Mouse (Mus musculus) stomach, postnatal 0 days (tissue): ENCODE results near the gene Pitpnm2. TPM values are rescaled to one million over a fixed set of nuclear protein-coding genes. Genes with fewer than 3 reads are reported as not detected.

Source experiments
- ATAC-seq: fragments of 200-750 bp; cut with Nextera tagmentation; 2 replicates; pipeline ENCODE4 v1.8.0; 2017; ENCODE audit not compliant: low FRiP score, low TSS enrichment
- DNase-seq: peaks from one replicate; pipeline ENCODE4 v3.0.0-alpha.2; 2016; ENCODE audit warnings: low spot score
- H3K27ac ChIP-seq: fragments of 300-500 bp; sonication (generic); replicated peaks from 2 replicates; pipeline ENCODE4 v1.5.1; 2014; ENCODE audit warnings: mild to moderate bottlenecking, control low read depth
- H3K27me3 ChIP-seq: fragments of 300-500 bp; sonication (generic); 2 replicates; pipeline ENCODE4 v1.6.1; 2014; ENCODE audit warnings: low read length; ENCODE audit not compliant: control insufficient read depth, insufficient read depth
- H3K36me3 ChIP-seq: fragments of 300-500 bp; sonication (generic); 2 replicates; pipeline ENCODE4 v1.6.1; 2014; ENCODE audit warnings: low read length, mixed read lengths; ENCODE audit not compliant: control insufficient read depth, insufficient read depth
- H3K4me1 ChIP-seq: fragments of 300-500 bp; sonication (generic); replicated peaks from 2 replicates; pipeline ENCODE4 v1.6.1; 2014; ENCODE audit warnings: antibody characterized with exemption; ENCODE audit not compliant: control insufficient read depth, insufficient read depth
- H3K4me2 ChIP-seq: fragments of 300-500 bp; sonication (generic); replicated peaks from 2 replicates; pipeline ENCODE4 v1.6.1; 2014; ENCODE audit warnings: low read depth, mild to moderate bottlenecking, control low read depth, moderate library complexity
- H3K4me3 ChIP-seq: fragments of 300-500 bp; sonication (generic); 2 replicates; pipeline ENCODE4 v1.5.1; 2014; ENCODE audit warnings: low read depth, low read length, control low read depth
- H3K9ac ChIP-seq: fragments of 300-500 bp; sonication (generic); 2 replicates; pipeline ENCODE4 v1.6.1; 2014; ENCODE audit warnings: mild to moderate bottlenecking, low read length, control low read depth, mixed read lengths
- H3K9me3 ChIP-seq: fragments of 300-500 bp; sonication (generic); 2 replicates; pipeline ENCODE4 v1.6.1; 2016; ENCODE audit warnings: low read length; ENCODE audit not compliant: control insufficient read depth
- CTCF ChIP-seq: IDR thresholded peaks from 2 replicates; pipeline ENCODE4 v1.5.1; 2016; ENCODE audit warnings: antibody characterized with exemption, low read depth, mild to moderate bottlenecking, moderate library complexity
- EP300 ChIP-seq: optimal IDR thresholded peaks from 2 replicates; pipeline ENCODE3; 2016; ENCODE audit warnings: antibody characterized with exemption
- whole genome bisulfite sequencing: fragments of 180-500 bp; shearing (Covaris S2); extraction: QIAGEN DNeasy Blood & Tissue Kit; methylation state at CpG from one replicate; pipeline ENCODE4 v1.1.7; 2014; 5-methylcytosine and 5-hydroxymethylcytosine counted together
- polyA plus RNA-seq: library from polyadenylated mRNA; unstranded; fragments of >200 nt; fragmentation: Nextera tagmentation; extraction: Ambion mirVana; gene quantifications from 2 replicates; pipeline ENCODE4 v1.2.1, GENCODE M21; 2015

Gene Pitpnm2
- polyA plus RNA-seq, 1 experiment from 2014 or later = 1.8 TPM

- peak; percentile 57 for DNase-seq
- no peak for ATAC-seq
- Histone ChIP-seq H3K27me3 (no peaks in the 10 kb centered on the region), H3K9ac (peak overlapping the region; percentile 43; the same call in 1 of the 2 replicates), H3K4me2 (no peak overlapping the region), H3K4me1 (peaks cover 4% of the 10 kb centered on the region), H3K4me3 (no peak overlapping the region), H3K27ac (peak overlapping the region; percentile 53), H3K9me3 (no peaks in the 10 kb centered on the region), H3K36me3 (no peaks in the 10 kb centered on the region)
- TF ChIP-seq CTCF = no peak
- no peak for TF ChIP-seq EP300
- 60% methylated on average over 11 of the region's 11 CpGs for WGBS
These were observed 156.3 kb downstream of the Pitpnm2 start for GRCm38 (mm10) chr5:124093120-124093794.

DNA sequence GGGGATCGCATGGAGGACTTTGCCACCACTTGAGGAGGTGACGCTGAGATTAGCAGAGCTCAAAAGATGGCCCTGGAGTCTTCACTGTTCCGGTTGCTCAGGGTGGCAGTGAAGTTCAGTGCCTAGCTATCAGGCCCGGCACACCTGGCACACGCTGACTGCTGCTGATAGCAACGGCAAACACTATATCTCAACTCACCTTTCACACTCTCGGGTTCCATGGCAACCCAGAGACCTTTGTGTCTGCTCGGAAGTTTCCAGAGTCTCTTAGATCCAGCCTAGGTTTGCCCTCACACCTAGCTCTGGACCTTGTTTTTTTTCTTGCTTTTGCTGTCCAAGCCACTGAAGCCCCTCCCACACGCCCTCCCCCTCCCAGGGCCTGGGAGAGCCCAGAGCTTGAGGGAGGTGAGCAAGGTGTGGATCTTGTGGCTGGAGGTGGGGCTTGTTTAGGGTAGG is 157.6 kb downstream of the Pitpnm2 start:
- H3K9me3 ChIP-seq = no peaks in the 10 kb centered on the region
- peak; percentile 75 for ATAC-seq
- H3K36me3 ChIP-seq = no peaks in the 10 kb centered on the region
- no peak overlapping the region for H3K9ac ChIP-seq
- peak; percentile 91 for DNase-seq
- H3K27ac ChIP-seq = peak overlapping the region; percentile 65
- WGBS = 40% methylated on average over 9 of the region's 9 CpGs
- no peaks in the 10 kb centered on the region for H3K27me3 ChIP-seq
- no peak overlapping the region for H3K4me3 ChIP-seq
- no peak overlapping the region for H3K4me2 ChIP-seq
- peaks cover 4% of the 10 kb centered on the region for H3K4me1 ChIP-seq
- TF ChIP-seq CTCF (no peak), EP300 (no peak)

DNA sequence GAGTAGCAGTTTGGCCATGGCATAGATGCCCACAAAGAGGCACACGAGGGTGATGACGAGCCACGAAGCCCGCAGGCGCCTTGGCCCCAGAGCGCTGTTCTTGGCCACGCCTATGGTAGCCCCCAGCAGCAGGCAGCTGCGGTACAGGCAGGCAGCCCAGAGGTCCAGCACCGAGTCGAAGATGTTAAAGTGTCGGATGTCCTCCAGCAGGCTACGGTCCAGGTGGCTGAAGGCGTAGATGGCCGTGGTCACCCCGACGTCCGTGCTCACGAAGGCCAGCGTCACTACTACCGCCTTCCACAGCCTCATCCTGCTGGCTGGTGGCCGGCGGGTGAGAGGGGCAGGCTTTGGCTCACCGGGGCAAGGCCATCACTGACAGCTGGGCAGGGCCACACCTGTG is 159.7 kb downstream of the Pitpnm2 start:
- Histone ChIP-seq H3K4me2 (no peak overlapping the region), H3K36me3 (no peaks in the 10 kb centered on the region), H3K9ac (0 out of 2 replicates have a peak overlapping the region, but pooled peaks have one; percentile 4), H3K4me1 (peaks cover 4% of the 10 kb centered on the region), H3K4me3 (no peak overlapping the region), H3K27ac (no peak overlapping the region), H3K27me3 (no peaks in the 10 kb centered on the region), H3K9me3 (no peaks in the 10 kb centered on the region)
- TF ChIP-seq EP300 (no peak), CTCF (no peak)
- no peak for ATAC-seq
- no peak for DNase-seq
- WGBS = 85% methylated on average over 22 of the region's 23 CpGs

- no peak overlapping the region for H3K4me2 ChIP-seq
- ATAC-seq (no peak), DNase-seq (no peak)
- H3K36me3 ChIP-seq = no peaks in the 10 kb centered on the region
- no peaks in the 10 kb centered on the region for H3K9me3 ChIP-seq
- no peaks in the 10 kb centered on the region; the same call in 1 of the 2 replicates for H3K4me1 ChIP-seq
- no peak overlapping the region for H3K27ac ChIP-seq
- WGBS = 79% methylated on average over 4 of the region's 4 CpGs
- no peak overlapping the region for H3K9ac ChIP-seq
- no peak for TF ChIP-seq EP300
- no peak for TF ChIP-seq CTCF
- no peak overlapping the region for H3K4me3 ChIP-seq
- no peaks in the 10 kb centered on the region for H3K27me3 ChIP-seq
These were observed 162.7 kb downstream of the Pitpnm2 start for GRCm38 (mm10) chr5:124086876-124087275.

DNA sequence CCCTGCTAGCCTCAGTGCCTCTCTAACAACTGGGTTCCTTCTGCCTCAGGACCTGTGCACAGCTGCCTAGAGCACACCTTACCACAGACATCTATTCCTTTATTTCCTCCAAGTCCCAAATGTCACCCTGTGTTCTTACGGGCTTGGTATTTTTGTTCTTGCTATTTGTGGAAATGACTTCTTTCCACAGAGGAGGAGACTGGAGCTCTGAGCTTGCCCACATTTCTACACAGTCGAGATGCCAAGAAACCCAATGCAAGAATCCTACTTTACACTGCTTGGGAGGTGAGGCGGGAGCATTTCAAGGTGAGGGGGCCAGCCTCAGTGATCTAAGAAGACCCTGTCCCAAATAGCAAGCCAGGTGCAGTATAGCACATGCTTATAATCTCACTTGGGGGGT is 164.0 kb downstream of the Pitpnm2 start:
- ATAC-seq = no peak
- no peak overlapping the region for H3K9ac ChIP-seq

GRCm38 (mm10) chr5:124084588-124085173 is 164.9 kb downstream of the Pitpnm2 start:
- WGBS = 36% methylated on average over 11 of the region's 11 CpGs
- DNase-seq (peak; percentile 88), ATAC-seq (peak; percentile 46)
- Histone ChIP-seq H3K27me3 (no peaks in the 10 kb centered on the region), H3K4me1 (no peaks in the 10 kb centered on the region), H3K36me3 (no peaks in the 10 kb centered on the region), H3K9me3 (no peaks in the 10 kb centered on the region), H3K4me2 (no peak overlapping the region), H3K27ac (peak overlapping the region; percentile 83), H3K4me3 (no peak overlapping the region; the same call in 1 of the 2 replicates), H3K9ac (no peak overlapping the region)
- no peak for TF ChIP-seq EP300
- peak; percentile 99 for TF ChIP-seq CTCF

More for the DNA sequence above, 164.0 kb downstream of the Pitpnm2 start:
- no peak overlapping the region for H3K4me3 ChIP-seq
- TF ChIP-seq CTCF = no peak
- TF ChIP-seq EP300 = no peak
- H3K4me1 ChIP-seq = no peaks in the 10 kb centered on the region
- WGBS = 72% methylated on average over 3 of the region's 3 CpGs
- H3K27me3 ChIP-seq = no peaks in the 10 kb centered on the region
- H3K27ac ChIP-seq = no peak overlapping the region
- H3K36me3 ChIP-seq = no peaks in the 10 kb centered on the region
- H3K4me2 ChIP-seq = no peak overlapping the region
- DNase-seq = no peak
- no peaks in the 10 kb centered on the region for H3K9me3 ChIP-seq
